Mouse (Mus musculus) ovary, postnatal 36 days (tissue): Measurements from ENCODE around the gene Hnf4a.

ENCODE experiments used
- DNase-seq: peaks from one replicate; pipeline ENCODE4 v3.0.0; 2022; ENCODE audit warnings: low spot score, mixed read lengths

Hnf4a gene

DNA sequence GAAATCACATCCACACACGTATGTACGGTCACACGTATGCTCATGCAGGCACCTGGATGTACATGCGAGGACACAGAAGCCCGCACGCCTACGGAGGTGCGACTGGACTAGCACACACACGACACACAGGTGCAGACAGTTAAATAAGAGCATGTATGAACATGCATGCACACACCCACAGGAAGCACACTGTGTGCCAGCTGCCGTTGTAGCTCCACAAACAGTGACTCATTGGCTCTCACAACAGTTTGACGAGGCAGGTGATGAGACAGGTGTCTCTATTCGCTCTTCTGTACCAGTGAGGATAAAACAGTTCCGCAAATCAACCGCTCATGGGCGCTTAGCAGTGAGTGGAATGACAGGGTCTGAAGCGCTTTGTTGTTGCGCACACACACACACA lies 16.0 kb upstream of the Hnf4a start:
- DNase-seq: no peak

GRCm38 (mm10) chr2:163491351-163491750 lies 15.3 kb upstream of the Hnf4a start:
- DNase-seq: no peak

DNA sequence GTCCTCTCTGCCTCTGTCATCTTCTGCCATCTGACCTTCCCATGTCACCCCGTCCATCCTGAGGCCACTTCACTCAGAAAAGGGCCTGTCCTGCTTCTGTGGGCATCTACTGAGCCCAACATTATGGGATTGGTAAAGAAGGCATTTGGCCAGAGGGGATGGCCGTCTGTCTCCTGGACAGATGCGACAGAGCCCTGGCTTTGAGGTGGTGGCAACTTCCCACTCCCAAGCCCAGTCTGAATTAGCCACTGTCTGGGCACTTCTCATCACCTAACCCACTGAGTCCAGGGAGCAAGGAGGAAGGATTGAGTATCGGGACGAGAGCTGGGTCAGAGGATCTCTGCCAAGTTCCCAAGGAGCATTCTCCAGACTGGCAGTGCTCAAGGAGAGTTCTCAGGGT lies 14.6 kb upstream of the Hnf4a start, which contains the start of gene R3hdml:
TSS of gene R3hdml (plus strand) at position 301 of the 400 bp plus-strand sequence.
- no peak for DNase-seq

DNA sequence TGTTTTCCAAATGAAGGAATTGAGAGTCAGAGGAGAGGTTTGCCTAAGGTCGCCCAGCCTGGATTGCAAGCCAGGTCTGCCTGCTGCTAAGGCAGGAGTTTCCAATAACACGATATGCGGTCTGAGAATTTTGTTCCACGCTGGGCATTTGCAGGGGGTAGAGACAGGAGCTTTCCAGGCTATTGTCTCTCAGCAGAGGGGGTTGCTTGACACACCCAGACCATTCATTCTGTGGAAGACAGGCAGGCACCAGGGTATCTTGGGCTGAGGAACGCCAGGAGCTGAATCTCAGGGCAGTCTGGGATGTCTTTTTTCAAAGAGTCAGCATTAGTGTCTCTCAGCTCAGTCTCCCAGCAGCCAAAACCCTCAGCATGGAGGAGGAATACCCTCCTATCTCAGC lies 13.6 kb upstream of the Hnf4a start:
- DNase-seq: no peak

DNA sequence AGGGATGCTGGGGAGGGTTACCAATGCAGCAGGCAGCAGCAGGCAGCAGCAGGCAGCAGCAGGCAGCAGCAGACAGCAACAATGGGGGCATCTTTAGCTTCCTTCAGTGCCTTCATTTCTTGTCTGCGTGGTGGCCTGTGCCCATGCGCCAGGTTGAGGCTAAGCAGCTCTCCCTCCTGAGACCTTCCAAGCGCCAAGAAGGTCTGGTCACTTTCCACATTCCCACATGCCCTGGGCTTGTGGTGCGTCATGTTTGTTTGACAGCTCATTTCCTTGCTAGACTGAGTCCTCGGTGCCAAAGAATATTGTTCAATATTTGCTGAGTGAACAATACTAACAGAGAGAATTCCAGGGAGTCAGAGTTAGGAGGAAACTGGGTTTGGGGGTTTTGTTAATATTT lies 12.6 kb upstream of the Hnf4a start:
- no peak for DNase-seq

GRCm38 (mm10) chr2:163494456-163494855 lies 12.2 kb upstream of the Hnf4a start:
- DNase-seq: no peak

DNA sequence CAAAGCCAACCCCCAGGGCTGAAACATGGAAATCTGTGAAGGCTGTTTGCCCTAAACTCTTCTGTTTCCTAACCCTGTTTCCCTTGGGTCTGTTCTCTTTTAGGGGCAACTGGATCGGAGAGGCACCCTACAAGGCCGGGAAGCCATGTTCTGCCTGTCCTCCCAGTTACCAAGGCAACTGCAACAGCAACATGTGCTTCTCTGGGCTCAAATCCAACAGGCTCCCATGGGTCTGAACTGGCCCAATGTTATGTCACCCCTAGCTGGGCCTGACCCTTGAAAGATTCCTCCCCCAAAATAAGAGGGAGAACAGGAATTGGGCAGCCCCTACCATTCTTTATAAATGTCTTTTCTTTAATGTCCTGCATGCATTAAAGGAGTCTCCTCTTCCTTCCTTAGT lies 4.4 kb upstream of the Hnf4a start:
- DNase-seq: no peak

GRCm38 (mm10) chr2:163503191-163503590 lies 3.4 kb upstream of the Hnf4a start:
- no peak for DNase-seq

DNA sequence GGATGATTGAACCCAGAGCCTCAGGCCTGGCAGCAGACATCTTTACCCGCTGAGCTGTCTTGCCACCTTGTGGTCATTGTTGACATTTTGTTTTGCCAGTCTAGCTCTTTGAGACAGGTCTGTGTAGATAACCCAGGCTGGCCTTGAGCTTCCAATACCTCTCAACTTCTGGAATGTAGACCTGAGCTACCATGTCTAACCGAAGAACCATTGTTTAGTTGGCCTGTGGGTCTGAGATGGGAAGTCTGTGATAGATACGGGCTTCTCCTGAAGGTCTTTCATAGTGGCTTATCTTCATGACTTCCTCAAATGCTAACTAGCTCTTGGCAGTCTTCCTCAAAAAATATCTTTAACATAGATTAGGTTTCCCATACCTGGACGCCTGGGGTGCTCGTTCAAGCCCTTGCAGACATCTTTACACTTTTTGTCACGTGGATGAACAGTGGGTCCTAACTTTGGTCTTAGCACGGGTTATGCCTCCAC lies 19.2 kb downstream of the Hnf4a start:
- no peak for DNase-seq

DNA sequence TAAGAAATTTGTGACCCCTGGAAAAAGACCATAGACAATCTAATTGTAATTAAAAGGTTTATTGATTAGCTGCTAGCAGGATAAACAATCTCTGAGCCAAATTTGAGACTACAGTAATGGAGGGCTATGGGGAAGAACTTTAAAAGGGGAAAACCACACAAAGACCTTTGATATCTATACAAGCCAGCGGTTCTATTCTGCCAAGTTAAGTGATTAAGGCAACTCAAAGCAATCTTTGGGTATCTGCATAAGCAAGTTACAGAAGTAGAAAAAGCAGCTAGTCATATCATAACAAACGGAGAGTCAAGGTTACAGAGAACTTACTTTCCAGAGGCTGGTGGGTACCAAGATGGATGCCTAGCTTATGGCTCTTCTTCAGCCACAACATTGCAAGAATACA lies 20.9 kb downstream of the Hnf4a start:
- DNase-seq: no peak

DNA sequence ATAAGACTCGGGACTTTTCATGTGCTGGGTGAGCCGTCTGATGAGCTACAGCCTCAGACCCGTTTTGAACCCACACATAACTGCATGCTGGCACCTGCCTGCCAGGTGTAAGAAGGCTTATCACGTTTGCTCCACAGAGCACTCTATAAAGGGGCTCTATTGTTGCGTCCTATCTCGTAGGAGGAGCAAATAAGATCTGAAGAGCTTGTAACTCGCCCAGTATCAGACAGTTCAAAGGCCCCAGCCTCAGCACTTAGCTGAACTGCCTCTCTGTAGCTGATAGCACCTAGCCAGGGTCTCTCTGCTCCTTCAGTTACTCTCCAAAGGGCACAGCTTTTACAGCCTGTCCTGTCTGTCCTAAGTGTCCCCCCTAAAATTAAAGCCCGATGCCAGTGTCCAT lies 23.8 kb downstream of the Hnf4a start:
- no peak for DNase-seq

GRCm38 (mm10) chr2:163531917-163532316 lies 25.3 kb downstream of the Hnf4a start:
- peak; percentile 82 for DNase-seq

DNA sequence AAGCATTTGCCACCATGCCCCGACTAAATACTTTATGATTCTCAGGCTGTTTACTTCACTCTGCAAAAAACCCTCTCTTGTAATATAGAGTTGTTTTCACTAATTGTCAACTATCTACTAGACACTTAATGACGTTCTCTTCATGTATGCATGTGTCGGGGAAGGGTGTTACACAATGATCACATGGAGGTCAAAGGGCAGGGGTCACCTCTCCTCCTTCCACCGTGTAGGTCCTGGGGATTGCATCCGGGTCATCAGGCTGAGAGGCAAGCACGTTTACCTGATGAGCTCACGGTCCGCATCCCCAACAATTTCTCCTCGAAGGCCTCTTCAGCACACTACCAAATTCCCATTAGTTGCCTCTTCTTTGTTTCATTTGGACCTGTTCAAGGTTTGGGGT lies 26.6 kb downstream of the Hnf4a start:
- no peak for DNase-seq

- DNase-seq: peak; percentile 84
Measured at GRCm38 (mm10) chr2:163534958-163535524, 28.4 kb downstream of the Hnf4a start.

GRCm38 (mm10) chr2:163537443-163537842 lies 30.8 kb downstream of the Hnf4a start:
- DNase-seq: no peak

DNA sequence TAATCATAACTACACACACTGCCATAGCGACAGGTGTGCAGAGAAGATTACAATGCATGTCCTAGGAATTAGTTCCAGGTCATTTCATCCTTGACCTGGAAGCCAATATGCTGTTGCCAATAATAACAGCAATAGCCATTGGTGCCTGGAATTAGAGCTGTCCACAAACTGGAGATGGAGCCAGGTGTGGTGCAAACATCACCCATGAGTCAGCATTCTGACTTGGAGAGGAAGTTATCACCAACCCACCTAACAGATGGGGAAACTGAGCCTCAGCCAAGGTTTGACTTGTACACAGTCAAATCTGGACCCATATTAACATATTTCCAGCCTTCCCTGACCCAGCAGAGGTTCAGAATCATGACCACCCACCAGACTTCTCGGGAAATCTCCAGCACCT lies 31.8 kb downstream of the Hnf4a start:
- DNase-seq: no peak

DNA sequence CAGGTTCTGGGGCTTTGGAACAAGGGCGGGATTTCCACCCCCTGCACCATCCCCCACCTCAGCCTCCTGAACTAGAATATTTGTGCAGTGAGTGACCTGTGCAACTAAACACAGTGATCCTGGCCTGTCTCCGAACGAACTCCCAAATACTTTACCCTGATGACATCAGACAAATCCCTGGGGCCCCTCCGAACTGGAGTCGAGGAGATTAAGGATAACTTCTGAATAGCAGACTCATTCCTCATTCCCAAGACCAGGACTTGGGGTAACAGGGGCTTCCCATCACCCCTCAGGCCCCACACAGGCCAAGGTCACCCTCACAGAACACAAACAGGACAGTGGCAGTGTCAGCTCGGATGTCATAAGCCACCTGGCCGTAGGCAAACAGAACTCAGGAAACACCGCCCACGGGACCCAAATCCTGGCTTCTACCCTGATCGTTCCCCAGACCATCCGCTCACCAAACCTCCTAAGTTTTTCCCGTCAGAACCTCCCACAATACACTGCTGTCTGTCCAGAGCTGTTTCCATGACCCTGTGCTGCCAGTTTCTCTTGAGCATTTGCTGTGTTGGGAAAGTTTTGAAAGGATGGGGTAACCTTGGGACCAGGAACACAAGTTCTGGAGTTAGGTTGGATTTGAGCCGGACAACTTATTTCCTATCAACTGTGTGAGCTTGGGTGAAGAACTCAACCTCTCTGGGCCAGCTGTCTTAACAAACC lies 32.9 kb downstream of the Hnf4a start:
- no peak for DNase-seq

- DNase-seq: no peak
Measured at GRCm38 (mm10) chr2:163540231-163541117, 33.9 kb downstream of the Hnf4a start.

DNA sequence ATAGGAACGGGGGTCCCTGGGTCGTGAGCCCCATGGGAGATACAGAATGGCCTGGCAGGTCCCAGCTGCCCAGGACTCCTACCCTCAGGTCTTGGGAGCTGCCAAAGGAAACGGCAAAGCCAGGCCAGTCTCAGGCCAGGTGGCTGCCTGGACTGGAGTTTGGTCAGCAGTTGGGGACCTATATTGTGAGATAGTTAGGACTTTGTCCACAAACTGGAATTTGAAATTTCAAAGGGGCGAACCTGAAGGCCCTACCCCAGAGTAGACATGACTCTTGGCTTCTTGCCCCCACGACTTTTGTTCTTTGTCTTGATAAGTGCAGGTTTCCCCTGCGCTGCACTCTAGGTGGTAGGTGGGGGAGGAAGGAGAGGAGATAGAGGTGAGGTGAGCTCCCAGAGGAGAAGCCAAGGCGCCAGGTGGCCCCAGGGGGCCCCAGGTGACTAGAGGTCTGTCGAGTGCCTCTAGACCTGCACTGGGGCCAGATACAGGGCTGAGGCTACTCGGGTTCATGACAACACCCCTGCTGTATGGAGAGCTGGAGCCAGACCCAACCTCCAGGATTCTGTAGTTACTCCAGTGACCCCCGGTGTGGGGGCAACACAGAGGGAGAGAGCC lies 35.1 kb downstream of the Hnf4a start:
- DNase-seq: no peak

DNA sequence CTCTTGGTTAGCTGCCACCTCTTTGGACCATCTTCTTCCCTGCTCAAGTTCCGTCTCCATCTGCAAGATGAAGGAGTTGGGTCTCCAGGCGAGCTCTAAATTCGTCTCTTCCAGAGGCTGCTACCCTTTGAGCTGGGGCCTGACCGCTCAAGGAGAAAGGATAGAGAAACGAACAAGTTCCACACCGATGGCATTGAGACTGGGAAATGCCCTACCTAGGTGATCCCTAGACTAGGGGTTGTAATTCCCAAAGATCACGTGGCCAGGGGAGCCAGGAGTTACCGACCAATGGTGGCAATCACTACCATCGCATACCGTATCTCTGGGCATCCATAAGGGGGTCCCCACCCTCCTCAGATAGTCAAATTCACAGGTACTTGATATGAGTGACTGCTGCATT lies 36.1 kb downstream of the Hnf4a start:
- DNase-seq: no peak

GRCm38 (mm10) chr2:163546623-163547318 lies 40.2 kb downstream of the Hnf4a start:
- no peak for DNase-seq

DNA sequence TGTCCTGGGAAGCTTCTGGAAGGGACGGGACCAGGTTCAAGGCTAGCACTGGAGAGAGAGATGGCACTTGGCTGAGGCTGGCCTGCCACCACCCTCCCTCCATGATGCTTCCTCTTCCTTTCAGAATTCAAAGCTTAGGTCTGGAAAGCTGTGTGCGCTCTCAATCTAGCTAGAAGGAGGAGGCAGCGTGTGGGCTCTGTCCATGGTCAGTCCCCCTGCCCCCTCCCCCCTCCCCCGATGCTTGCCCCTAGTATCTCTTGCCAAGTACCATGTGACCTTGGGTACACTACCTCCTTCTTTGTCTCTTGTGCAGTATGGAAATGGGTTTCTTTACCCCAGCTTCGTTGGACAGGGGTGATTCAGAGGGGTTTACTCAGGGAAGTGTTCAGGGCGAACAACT lies 42.2 kb downstream of the Hnf4a start:
- DNase-seq: no peak
